Mouse (Mus musculus): ENCODE results near the gene Caskin1. TPM values are rescaled to one million over a fixed set of nuclear protein-coding genes. Genes with fewer than 3 reads are reported as not detected.

Caskin1 gene
- total RNA-seq, 2 experiments from 2014 or later: 134 to 144 TPM

DNA sequence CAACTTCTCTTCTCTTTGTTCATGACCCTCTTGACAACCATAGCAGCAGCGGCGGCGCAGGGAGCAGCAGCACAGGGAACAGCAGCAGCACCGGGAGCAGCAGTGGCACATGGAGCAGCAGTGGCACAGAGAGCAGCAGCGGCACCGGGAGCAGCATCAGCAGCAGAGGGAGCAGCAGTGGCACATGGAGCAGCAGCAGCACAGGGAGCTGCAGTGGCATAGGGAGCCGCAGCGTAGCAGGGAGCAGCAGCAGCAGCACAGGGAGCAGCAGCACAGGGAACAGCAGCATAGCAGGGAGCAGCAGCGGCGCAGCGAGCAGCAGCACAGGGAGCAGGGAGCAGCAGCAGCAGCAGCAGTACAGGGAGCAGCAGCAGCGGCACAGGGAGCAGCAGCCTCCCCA is 56.2 kb downstream of the Caskin1 start:
- Histone ChIP-seq H3K27ac (no peak overlapping the region), H3K4me3 (no peak overlapping the region)
- TF ChIP-seq CTCF (IDR thresholded peaks at IDR 0.05): no peak
- intact Hi-C loops (cut with DNase I): no loop called here
- DNase-seq (ENCODE audit: extremely low spot score in 1 of 2, low spot score in 2 of 2): no peak

- DNase-seq (ENCODE audit: extremely low spot score in 1 of 2, low spot score in 2 of 2): no peak
- no peak overlapping the region for H3K4me3 ChIP-seq
- peak; percentile 18 for TF ChIP-seq CTCF (IDR thresholded peaks at IDR 0.05)
- H3K27ac ChIP-seq: no peak overlapping the region
- intact Hi-C loops (cut with DNase I): no loop called here
Measured at GRCm38 (mm10) chr17:24545247-24545646, 56.8 kb downstream of the Caskin1 start.

GRCm38 (mm10) chr17:24546234-24546633 is 57.8 kb downstream of the Caskin1 start:
- DNase-seq (ENCODE audit: extremely low spot score in 1 of 2, low spot score in 2 of 2): no peak
- no peak for TF ChIP-seq CTCF (IDR thresholded peaks at IDR 0.05)
- intact Hi-C loops (cut with DNase I): no loop called here

GRCm38 (mm10) chr17:24548435-24548834 is 60.0 kb downstream of the Caskin1 start:
- H3K27ac ChIP-seq: peak overlapping the region; percentile 93
- peak overlapping the region; percentile 57 for H3K4me3 ChIP-seq
- no peak for TF ChIP-seq CTCF (IDR thresholded peaks at IDR 0.05)

More at GRCm38 (mm10) chr17:24546234-24546633, 57.8 kb downstream of the Caskin1 start:
- no peak overlapping the region for H3K27ac ChIP-seq
- no peak overlapping the region for H3K4me3 ChIP-seq

DNA sequence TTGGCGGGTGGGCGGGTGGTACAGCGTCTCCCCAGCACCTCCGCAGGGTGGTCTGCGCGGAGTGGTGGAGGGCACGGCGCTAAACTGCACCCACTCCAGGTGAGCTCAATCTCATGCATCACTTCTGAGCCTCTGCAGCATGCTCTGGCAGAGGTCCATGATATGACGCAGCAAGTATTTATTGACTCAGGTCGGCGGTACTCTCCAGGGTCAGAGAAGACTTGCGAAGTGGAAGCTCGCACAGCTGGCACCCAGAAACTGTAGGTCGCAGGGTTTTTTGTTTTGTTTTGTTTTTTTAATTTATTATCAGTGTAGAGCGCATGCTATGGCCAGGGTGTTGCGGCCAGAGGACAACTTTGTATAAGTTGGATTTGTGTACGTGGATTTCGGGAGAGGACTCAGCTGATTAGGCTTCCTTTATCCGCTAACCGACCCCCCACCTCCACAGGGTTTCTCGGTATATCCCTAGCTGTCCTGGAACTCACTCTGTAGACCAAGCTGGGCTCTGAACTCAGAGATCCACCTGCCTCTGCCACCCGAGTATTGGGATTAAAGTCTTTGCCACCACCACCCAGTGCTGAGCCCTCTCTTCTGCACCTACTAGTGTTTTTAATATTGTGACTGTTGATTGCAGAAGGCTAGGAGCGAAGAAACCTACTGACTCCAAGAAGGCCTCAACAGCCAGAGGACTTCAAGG is 60.7 kb downstream of the Caskin1 start:
- DNase-seq (ENCODE audit: extremely low spot score in 1 of 2, low spot score in 2 of 2): peak; percentile 58 to 64
- Histone ChIP-seq H3K27ac (peak overlapping the region; percentile 93), H3K4me3 (peak overlapping the region; percentile 57)
- intact Hi-C loops (cut with DNase I): loop anchor here (2.0 kb wide), 1 partner anchor 14 kb away; the partner anchor contains the start of gene Rab26
- no peak for TF ChIP-seq CTCF (IDR thresholded peaks at IDR 0.05)

More at GRCm38 (mm10) chr17:24548435-24548834, 60.0 kb downstream of the Caskin1 start:
- intact Hi-C loops (cut with DNase I): loop anchor here (2.0 kb wide), 1 partner anchor 14 kb away; the partner anchor contains the start of gene Rab26
- no peak for DNase-seq (ENCODE audit: extremely low spot score in 1 of 2, low spot score in 2 of 2)

GRCm38 (mm10) chr17:24549618-24550415 is 61.4 kb downstream of the Caskin1 start, which contains the start of gene Pkd1:
Gene Pkd1, plus strand, starts transcription at chr17:24549834.
- intact Hi-C loops (cut with DNase I): loop anchor here (2.0 kb wide), 1 partner anchor 15 kb away; the partner anchor contains the start of gene Rab26
- peak; percentile 99 for DNase-seq (ENCODE audit: extremely low spot score in 1 of 2, low spot score in 2 of 2)
- Histone ChIP-seq H3K4me3 (peak within 1 kb of the TSS; percentile 77), H3K27ac (peak within 1 kb of the TSS; percentile 99)
- no peak for TF ChIP-seq CTCF (IDR thresholded peaks at IDR 0.05)

DNA sequence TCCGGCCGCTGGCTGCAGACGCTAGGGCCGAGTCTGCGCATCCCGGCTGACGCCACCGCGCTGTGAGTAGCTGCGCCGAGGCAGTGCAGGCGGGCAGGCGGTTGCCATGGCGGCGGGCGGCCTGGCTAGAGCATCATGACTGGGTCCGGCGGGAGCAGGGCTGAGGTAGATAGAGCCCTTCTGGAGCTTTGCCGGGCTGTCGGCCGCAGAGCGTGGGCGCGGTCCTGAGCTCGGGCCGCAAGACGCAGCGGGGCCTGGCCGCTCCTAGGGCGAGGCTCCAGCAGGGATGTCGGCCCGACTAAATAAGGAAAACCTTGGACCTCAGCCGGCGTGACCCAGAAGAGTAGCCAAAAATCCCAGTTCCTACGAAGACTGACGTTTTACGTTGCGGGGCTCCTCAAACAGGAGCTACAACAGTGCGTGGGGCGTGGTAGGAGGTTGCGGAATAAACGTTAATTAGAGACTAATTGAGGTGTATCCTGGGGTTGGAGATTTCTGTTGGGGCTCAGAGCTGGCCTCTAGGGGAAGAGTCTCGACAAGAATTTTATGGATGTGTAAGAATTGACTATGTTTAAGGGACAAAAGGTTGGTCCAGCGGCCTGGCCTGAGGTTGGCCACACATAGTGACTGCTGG is 62.1 kb downstream of the Caskin1 start:
- peak overlapping the region; percentile 99 for H3K27ac ChIP-seq
- H3K4me3 ChIP-seq: peak overlapping the region; percentile 77
- no peak; the same call in 1 of the 2 replicates for TF ChIP-seq CTCF (IDR thresholded peaks at IDR 0.05)
- intact Hi-C loops (cut with DNase I): no loop called here
- DNase-seq (ENCODE audit: extremely low spot score in 1 of 2, low spot score in 2 of 2): peak; percentile 79 to 81

DNA sequence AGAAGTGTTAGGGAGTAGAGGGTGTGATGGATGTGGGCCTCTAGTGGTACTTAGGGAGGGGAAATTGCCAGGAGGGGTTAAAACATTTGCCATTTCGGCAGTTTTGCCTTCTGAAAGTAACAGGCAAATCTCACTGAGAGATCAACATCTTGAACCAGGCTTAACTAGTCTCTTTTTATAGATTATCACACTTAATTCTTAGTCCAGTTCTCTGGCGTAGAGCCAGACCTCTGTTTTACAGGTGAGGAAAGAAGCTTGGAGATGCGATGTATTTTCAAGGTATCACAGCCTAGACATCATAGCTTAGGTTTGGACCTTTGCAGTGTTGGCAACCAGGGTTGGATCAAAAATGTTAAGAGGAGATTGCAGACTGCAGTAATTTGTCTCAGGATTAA is 62.6 kb downstream of the Caskin1 start:
- TF ChIP-seq CTCF (IDR thresholded peaks at IDR 0.05): no peak
- Histone ChIP-seq H3K27ac (peak overlapping the region; percentile 99), H3K4me3 (peak overlapping the region; percentile 77)
- intact Hi-C loops (cut with DNase I): no loop called here
- no peak for DNase-seq (ENCODE audit: extremely low spot score in 1 of 2, low spot score in 2 of 2)

DNA sequence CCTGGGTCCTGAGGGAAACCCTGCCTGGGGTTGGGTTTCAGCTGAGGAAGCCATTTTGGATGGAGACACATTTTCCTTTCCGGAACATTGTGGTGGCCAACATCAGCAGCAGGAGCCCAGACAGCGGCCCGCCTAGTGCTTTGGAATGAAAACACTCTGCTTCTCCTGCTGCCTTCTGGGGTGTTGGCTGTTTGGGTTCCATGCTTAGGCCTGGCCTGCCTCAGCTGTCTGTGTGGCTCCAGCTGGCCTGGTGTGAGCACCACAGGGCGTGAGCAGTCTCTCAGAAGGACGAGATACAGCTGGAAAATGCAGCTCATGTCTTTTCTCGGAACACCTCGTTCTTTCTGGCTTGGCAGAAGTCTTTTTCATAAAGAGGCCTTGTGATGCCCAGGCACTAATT is 68.7 kb downstream of the Caskin1 start:
- intact Hi-C loops (cut with DNase I): no loop called here
- DNase-seq (ENCODE audit: extremely low spot score in 1 of 2, low spot score in 2 of 2): no peak
- TF ChIP-seq CTCF (IDR thresholded peaks at IDR 0.05): no peak
- Histone ChIP-seq H3K4me3 (no peak overlapping the region), H3K27ac (no peak overlapping the region)

Other genes with a start within 250 kb of the Caskin1 start
- gene Ccnf, start 237.1 kb upstream of the Caskin1 start, total RNA-seq (2021): 1 to 10 TPM; 7.9 to 8.8 TPM
- gene Abca17, start 137.5 kb upstream of the Caskin1 start, total RNA-seq (2021): 1 to 10 TPM; 1.3 to 1.7 TPM
- gene Abca3, start 136.7 kb upstream of the Caskin1 start, total RNA-seq (2021): 10 to 100 TPM; 76.7 to 78.5 TPM
- 100 to 1,000 TPM; 131 to 142 TPM for gene Rnps1, start 74.0 kb upstream of the Caskin1 start, total RNA-seq (2021)
- gene Eci1, start 62.0 kb upstream of the Caskin1 start, total RNA-seq (2021): 10 to 100 TPM; 24.4 to 26.2 TPM
- gene Dnase1l2, start 45.5 kb upstream of the Caskin1 start, total RNA-seq (2021): 10 to 100 TPM in 1 of 2 experiments, 1 to 10 TPM in 1; 6.8 to 14.8 TPM
- 10 to 100 TPM; 37.7 to 41.7 TPM for gene E4f1, start 18.3 kb upstream of the Caskin1 start, total RNA-seq (2021)
- 10 to 100 TPM; 65.8 to 69.6 TPM for gene Pgp, start 18.2 kb upstream of the Caskin1 start, total RNA-seq (2021)
- 1 to 10 TPM; 1.7 to 1.9 TPM for gene Bricd5, start 14.7 kb upstream of the Caskin1 start, total RNA-seq (2021)
- gene Mlst8, start 9.5 kb upstream of the Caskin1 start, total RNA-seq (2021): 10 to 100 TPM; 34.5 to 37.1 TPM
- gene Traf7, start 39.3 kb downstream of the Caskin1 start, total RNA-seq (2021): 10 to 100 TPM; 81.3 to 85.3 TPM
- gene Rab26, start 45.6 kb downstream of the Caskin1 start, total RNA-seq (2021): 10 to 100 TPM; 53.6 to 54.1 TPM
- 10 to 100 TPM; 89.1 to 97.5 TPM for gene Pkd1, start 61.2 kb downstream of the Caskin1 start, total RNA-seq (2021)
- 100 to 1,000 TPM; 140 to 159 TPM for gene Tsc2, start 144.0 kb downstream of the Caskin1 start, total RNA-seq (2021)
- gene Nthl1, start 144.1 kb downstream of the Caskin1 start, total RNA-seq (2021): 1 to 10 TPM; 5.5 to 5.7 TPM
- 10 to 100 TPM; 50.2 to 51.0 TPM for gene Slc9a3r2, start 161.7 kb downstream of the Caskin1 start, total RNA-seq (2021)
- 1 to 10 TPM in 1 of 2 experiments, under 1 TPM in 1; 0.58 to 1.4 TPM for gene Npw, start 169.9 kb downstream of the Caskin1 start, total RNA-seq (2021)
- 10 to 100 TPM; 41.6 to 49.0 TPM for gene Zfp598, start 181.1 kb downstream of the Caskin1 start, total RNA-seq (2021)
- gene Syngr3, start 201.4 kb downstream of the Caskin1 start, total RNA-seq (2021): 100 to 1,000 TPM; 177 to 188 TPM
- gene Gfer, start 207.6 kb downstream of the Caskin1 start, total RNA-seq (2021): 10 to 100 TPM; 20.0 to 23.2 TPM
- 1 to 10 TPM; 3.2 to 3.9 TPM for gene Noxo1, start 207.6 kb downstream of the Caskin1 start, total RNA-seq (2021)
- 10 to 100 TPM; 24.7 to 26.4 TPM for gene Tbl3, start 219.1 kb downstream of the Caskin1 start, total RNA-seq (2021)
- 1 to 10 TPM in 1 of 2 experiments, not detected in 1; 1.1 TPM for gene Rnf151, start 229.5 kb downstream of the Caskin1 start, total RNA-seq (2021)
- gene Rps2, start 229.5 kb downstream of the Caskin1 start, total RNA-seq (2021): 100 to 1,000 TPM; 284 to 288 TPM
- 100 to 1,000 TPM; 208 to 222 TPM for gene Ndufb10, start 235.9 kb downstream of the Caskin1 start, total RNA-seq (2021)
- under 1 TPM; 0.34 to 0.68 TPM for gene Rpl3l, start 239.2 kb downstream of the Caskin1 start, total RNA-seq (2021)
- gene Msrb1, start 248.0 kb downstream of the Caskin1 start, total RNA-seq (2021): 10 to 100 TPM; 31.8 to 34.7 TPM

Data from left cerebral cortex, adult 2 months (tissue).